Mouse (Mus musculus) CH12.LX (cell line): ENCODE results near the gene Hcrtr1. TPM values are rescaled to one million over a fixed set of nuclear protein-coding genes. Genes with fewer than 3 reads are reported as not detected.

Experiments
- DNase-seq: peaks from one replicate; pipeline ENCODE4 v3.0.0-alpha.2; 2013; ENCODE audit errors: extremely low read depth
- H3K27ac ChIP-seq: 2 replicates; pipeline ENCODE4 v1.5.1; 2012; ENCODE audit warnings: low read depth, mild to moderate bottlenecking, control low read depth, moderate library complexity; ENCODE audit not compliant: insufficient read depth
- H3K27me3 ChIP-seq: replicated peaks from 2 replicates; pipeline ENCODE3; 2012; ENCODE audit warnings: inconsistent platforms
- H3K36me3 ChIP-seq, 2 experiments: replicated peaks in 1 of 2; 2 replicates each; pipeline versions ENCODE3 to v1.6.1; 2012; ENCODE audit warnings: inconsistent platforms in 1 of 2, low read length in 1 of 2, mild to moderate bottlenecking in 1 of 2, mixed read lengths in 1 of 2, moderate library complexity in 1 of 2; ENCODE audit not compliant: control insufficient read depth in 1 of 2, insufficient read depth in 1 of 2
- H3K4me1 ChIP-seq, 2 experiments: 2 replicates each; pipeline ENCODE4 v1.6.1; 2012; ENCODE audit warnings: inconsistent platforms in 1 of 2, moderate library complexity in 1 of 2; ENCODE audit not compliant: insufficient read depth in 2 of 2, control insufficient read depth in 1 of 2
- H3K4me2 ChIP-seq: 2 replicates; pipeline ENCODE4 v1.6.1; 2012; ENCODE audit warnings: low read depth, mild to moderate bottlenecking, control low read depth; ENCODE audit not compliant: poor library complexity, insufficient read depth, severe bottlenecking
- H3K4me3 ChIP-seq, 3 experiments: fragments of 150-350 bp in 1 of 3; sonication (generic) in 1 of 3; replicated peaks in 1 of 3; 2 replicates each; pipeline versions ENCODE3 to v1.5.1; 2011 to 2012; ENCODE audit warnings: low read depth in 2 of 3, low read length in 2 of 3, mild to moderate bottlenecking in 2 of 3, moderate library complexity in 2 of 3, control low read depth in 1 of 3, improper control_type of control experiment in 1 of 3, inconsistent platforms in 1 of 3, mixed read lengths in 1 of 3; ENCODE audit not compliant: poor library complexity in 1 of 3
- H3K79me2 ChIP-seq: replicated peaks from 2 replicates; pipeline ENCODE4 v1.6.1; 2012; ENCODE audit warnings: mild to moderate bottlenecking, moderate library complexity; ENCODE audit not compliant: control insufficient read depth, poor library complexity, insufficient read depth, severe bottlenecking; ENCODE audit errors: extremely low read depth
- H3K9ac ChIP-seq: 2 replicates; pipeline ENCODE4 v1.6.1; 2012; ENCODE audit warnings: low read depth, mild to moderate bottlenecking, control low read depth, moderate library complexity; ENCODE audit not compliant: insufficient read depth
- H3K9me3 ChIP-seq: replicated peaks from 2 replicates; pipeline ENCODE3; 2012; ENCODE audit warnings: low read length, inconsistent platforms, mixed read lengths
- CHD1 ChIP-seq: IDR thresholded peaks from 2 replicates; pipeline ENCODE4 v1.6.1; 2012; ENCODE audit warnings: low read depth, low read length, improper control_type of control experiment, inconsistent platforms
- CHD2 ChIP-seq: IDR thresholded peaks from 2 replicates; pipeline ENCODE4 v1.6.1; 2011; ENCODE audit warnings: low read length, improper control_type of control experiment
- ELF1 ChIP-seq: IDR thresholded peaks from 2 replicates; pipeline ENCODE4 v1.6.1; 2014; ENCODE audit warnings: low read depth, mild to moderate bottlenecking, inconsistent platforms, low read length, improper control_type of control experiment
- NRF1 ChIP-seq: IDR thresholded peaks from 2 replicates; pipeline ENCODE4 v1.6.1; 2014; ENCODE audit warnings: low read depth, mild to moderate bottlenecking, inconsistent platforms, low read length, improper control_type of control experiment, moderate library complexity
- RCOR1 ChIP-seq: conservative IDR thresholded peaks from 2 replicates; pipeline ENCODE4 v1.6.1; 2012; ENCODE audit warnings: low read depth, mild to moderate bottlenecking, inconsistent platforms, low read length, improper control_type of control experiment
- SIN3A ChIP-seq: IDR thresholded peaks from 2 replicates; pipeline ENCODE4 v1.6.1; 2012; ENCODE audit warnings: low read length, improper control_type of control experiment, inconsistent platforms
- TBP ChIP-seq: conservative IDR thresholded peaks from 2 replicates; pipeline ENCODE4 v1.6.1; 2011; ENCODE audit warnings: low read depth, low read length, improper control_type of control experiment
- dilution Hi-C: fragments of 300-500 bp; cut with MboI; formaldehyde crosslinking; loops from 2 replicates; pipeline ENCODE4 v1.14.3; 2020; ENCODE audit warnings: low sequenced_read_pairs; ENCODE audit not compliant: extremely low pct_unique_long_range_greater_than_20kb, extremely low pct_ligation_motif_present
- in situ Hi-C: fragments of 300-500 bp; cut with MboI; formaldehyde crosslinking; loops from 3 replicates; pipeline ENCODE4 v1.14.3; 2019; ENCODE audit warnings: low sequenced_read_pairs, low pct_ligation_motif_present, low pct_unique_long_range_greater_than_20kb, mixed read lengths
- polyA plus RNA-seq: library from polyadenylated mRNA; unstranded; fragments of >175 nt; gene quantifications from 2 replicates; pipeline ENCODE4 v1.2.1, GENCODE M21; 2012; ENCODE audit warnings: low read depth; ENCODE audit not compliant: insufficient read length
- total RNA-seq, 2 experiments: library from RNA; depleted of rRNA; stranded (reverse); fragments of 300-350 nt in 1 of 2; fragments of >200 nt in 1 of 2; gene quantifications; 2 replicates each; pipeline ENCODE4 v1.2.3; 2012 to 2014

Gene Hcrtr1
- total and polyA plus RNA-seq, 3 experiments: not detected

DNA sequence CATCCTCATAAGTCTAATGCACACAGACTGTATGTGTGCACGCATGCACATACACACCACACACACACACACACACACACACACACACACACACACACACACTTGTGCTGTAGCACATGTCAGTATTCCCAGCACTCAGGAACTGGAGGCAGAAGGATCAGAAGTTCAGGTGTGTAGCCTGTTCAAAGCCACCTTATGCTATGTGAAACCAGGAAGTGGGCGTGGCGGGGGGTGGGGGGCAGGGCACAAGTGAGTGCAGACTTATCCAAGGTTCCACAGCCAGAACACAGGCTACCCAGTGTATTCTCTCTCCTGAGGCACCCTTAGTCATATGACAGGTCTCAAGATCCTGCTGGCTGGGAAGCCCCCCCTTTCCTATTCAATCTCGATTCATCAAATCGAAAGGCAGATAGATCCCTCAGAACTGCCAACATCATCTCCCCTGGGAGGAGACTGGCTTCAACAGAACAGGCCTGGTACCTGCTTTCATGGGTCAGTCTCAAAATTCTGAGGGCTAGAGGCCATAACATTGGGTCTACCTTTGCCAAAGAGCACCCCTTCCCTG lies 37.1 kb upstream of the Hcrtr1 start:
- in situ Hi-C loops (no loop called here), dilution Hi-C loops (no loop called here)
- H3K4me3 ChIP-seq: no peak overlapping the region
- H3K9me3 ChIP-seq: no peaks in the 10 kb centered on the region
- H3K27me3 ChIP-seq: peaks cover 86% of the 10 kb centered on the region
- no peaks in the 10 kb centered on the region for H3K36me3 ChIP-seq
- H3K4me2 ChIP-seq: no peak overlapping the region
- H3K4me1 ChIP-seq: peaks cover 3 to 4% of the 10 kb centered on the region in 2 experiments; a peak in 2 of 4 replicates
- DNase-seq: no peak
- H3K79me2 ChIP-seq: no peaks in the 10 kb centered on the region
- H3K9ac ChIP-seq: no peak overlapping the region
- no peak overlapping the region for H3K27ac ChIP-seq
- TF ChIP-seq CHD2 (peak; percentile 37; the same call in 1 of the 2 replicates), CHD1 (no peak), ELF1 (peak; percentile 48; the same call in 1 of the 2 replicates)

GRCm38 (mm10) chr4:130175072-130175711 lies 36.0 kb upstream of the Hcrtr1 start, which contains the start of gene Tinagl1:
TSS of gene Tinagl1 (minus strand) at chr4:130175122.
- DNase-seq: no peak
- no peaks in the 10 kb centered on the region for H3K79me2 ChIP-seq
- H3K27ac ChIP-seq: no peak within 1 kb of the TSS
- peak within 1 kb of the TSS; percentile 27 for H3K4me2 ChIP-seq
- dilution Hi-C loops: no loop called here
- no peak within 1 kb of the TSS for H3K4me3 ChIP-seq
- H3K36me3 ChIP-seq: no peaks in the 10 kb centered on the region
- in situ Hi-C loops: no loop called here
- peaks cover 88% of the 10 kb centered on the region for H3K27me3 ChIP-seq
- TF ChIP-seq SIN3A (no peak), TBP (no peak)
- H3K9ac ChIP-seq: no peak within 1 kb of the TSS
- no peaks in the 10 kb centered on the region for H3K9me3 ChIP-seq
- peaks cover 3 to 4% of the 10 kb centered on the region in 2 experiments; a peak in 2 of 4 replicates for H3K4me1 ChIP-seq

- no peak overlapping the region for H3K27ac ChIP-seq
- dilution Hi-C loops: no loop called here
- no peak for TF ChIP-seq RCOR1
- TF ChIP-seq NRF1: 0 out of 2 replicates have a peak, but pooled peaks have one; percentile 16
- H3K9me3 ChIP-seq: no peaks in the 10 kb centered on the region
- in situ Hi-C loops: no loop called here
- peak overlapping the region; percentile 27 for H3K4me2 ChIP-seq
- no peaks in the 10 kb centered on the region for H3K79me2 ChIP-seq
- no peak for DNase-seq
- no peak overlapping the region for H3K4me3 ChIP-seq
- no peaks in the 10 kb centered on the region for H3K36me3 ChIP-seq
- H3K4me1 ChIP-seq: peaks cover 3 to 4% of the 10 kb centered on the region in 2 experiments; a peak in 2 of 4 replicates
- no peak overlapping the region for H3K9ac ChIP-seq
- peaks cover 88% of the 10 kb centered on the region for H3K27me3 ChIP-seq
These were observed 35.3 kb upstream of the Hcrtr1 start for GRCm38 (mm10) chr4:130174335-130175031.
